In the genomic region with DNA sequence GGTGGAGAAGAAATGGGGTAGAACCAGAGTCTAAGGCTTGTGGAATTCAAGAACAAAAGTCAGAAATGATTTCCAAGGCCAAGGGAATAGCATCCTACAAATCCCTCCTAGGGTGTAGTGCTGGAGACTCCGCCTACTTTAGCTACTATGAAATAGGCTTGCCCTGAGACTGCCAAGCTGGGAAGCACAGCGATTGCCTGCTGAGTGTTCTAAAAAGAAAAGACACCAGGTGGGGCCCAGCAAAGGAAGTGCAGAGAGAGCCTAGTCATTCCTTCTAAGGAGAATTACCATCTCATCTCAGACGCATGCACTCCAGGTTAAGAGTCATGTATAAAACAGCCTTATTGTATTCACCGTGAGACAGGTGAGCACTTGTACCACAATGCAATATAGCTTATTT, we compare ENCODE assay signal across 24 mouse cellular contexts.
DNase-seq lines count a peak whose midpoint lies in the region; ATAC-seq lines count a peak whose summit lies in the region.
"Had no signal": no experiment of that assay in that cellular context is flagged by ENCODE, and none has a peak within 500 bp of the region (broad histone marks: within the 10 kb centered on the region; RNA-seq: fewer than 3 reads in every experiment).

No protein-coding gene starts in this region.

- H3K4me2 ChIP-seq in limb, embryonic 12.5 days = no peak overlapping the region
- H3K4me2 ChIP-seq: embryonic facial prominence, embryonic 15.5 days; heart, embryonic 13.5 days; hindbrain, embryonic 15.5 days; liver, embryonic 15.5 days; lung, embryonic 15.5 days; midbrain, embryonic 15.5 days had no signal

- no peak for DNase-seq in frontal cortex, postnatal 36 days (ENCODE audit: low spot score in 2 of 2)
- DNase-seq in limb, embryonic 10.5 days (ENCODE audit: low spot score) = no peak
- peak; percentile 78 for DNase-seq in brain, adult 2 months (ENCODE audit: low read depth, low spot score)
- peak; percentile 56 for DNase-seq in telencephalon, adult 2 months (ENCODE audit: low read depth, low spot score)
- DNase-seq in thymus, postnatal 0 days (ENCODE audit: low spot score) = no peak
- DNase-seq: adrenal gland, postnatal 25 days; B cell, adult 2 months; heart, postnatal 10 days; kidney, adult 8-10 months; kidney, postnatal 4 days; liver; thymus, adult 18-20 months; thymus, postnatal 36 days had no signal

- peak; percentile 72 for ATAC-seq in frontal cortex, adult (ENCODE audit: low TSS enrichment)
- ATAC-seq in limb, embryonic 12.5 days (ENCODE audit: insufficient number of reproducible peaks, insufficient read depth, low FRiP score, low TSS enrichment, low read depth) = no peak
- ATAC-seq: inflammation-experienced regulatory T-cells, adult 6 months; midbrain, embryonic 15.5 days had no signal

- peaks cover 8% of the 10 kb centered on the region for H3K27me3 ChIP-seq in limb, embryonic 12.5 days
- H3K27me3 ChIP-seq in limb, embryonic 10.5 days (ENCODE audit: low read depth, poor library complexity, severe bottlenecking) = no peaks in the 10 kb centered on the region
- H3K27me3 ChIP-seq: embryonic facial prominence, embryonic 15.5 days; hindbrain, embryonic 15.5 days; liver, embryonic 15.5 days; lung, embryonic 15.5 days; midbrain, embryonic 15.5 days had no signal

- no peak overlapping the region for H3K9ac ChIP-seq in limb, embryonic 12.5 days (replicated peaks)
- H3K9ac ChIP-seq: embryonic facial prominence, embryonic 15.5 days; heart, embryonic 13.5 days; hindbrain, embryonic 15.5 days; liver, embryonic 15.5 days; lung, embryonic 15.5 days; midbrain, embryonic 15.5 days had no signal

- peaks cover 38% of the 10 kb centered on the region for H3K4me1 ChIP-seq in limb, embryonic 12.5 days (replicated peaks)
- peaks cover 44% of the 10 kb centered on the region for H3K4me1 ChIP-seq in limb, embryonic 10.5 days
- H3K4me1 ChIP-seq: midbrain, embryonic 15.5 days had no signal

- H3K27ac ChIP-seq in limb, embryonic 12.5 days = peak overlapping the region; percentile 90; the same call in 1 of the 2 replicates
- no peak overlapping the region for H3K27ac ChIP-seq in limb, embryonic 10.5 days
- H3K27ac ChIP-seq: embryonic facial prominence, embryonic 15.5 days; heart, embryonic 13.5 days; hindbrain, embryonic 15.5 days; kidney, postnatal 0 days; liver, embryonic 15.5 days; lung, embryonic 15.5 days; midbrain, embryonic 15.5 days had no signal

- H3K36me3 ChIP-seq in limb, embryonic 12.5 days = peaks cover 44% of the 10 kb centered on the region
- peaks cover 72% of the 10 kb centered on the region for H3K36me3 ChIP-seq in limb, embryonic 10.5 days
- H3K36me3 ChIP-seq: liver, embryonic 15.5 days; lung, embryonic 15.5 days had no signal

- peaks cover 7% of the 10 kb centered on the region; the same call in 1 of the 2 replicates for H3K9me3 ChIP-seq in limb, embryonic 12.5 days
- no peaks in the 10 kb centered on the region for H3K9me3 ChIP-seq in limb, embryonic 10.5 days (replicated peaks)
- H3K9me3 ChIP-seq: embryonic facial prominence, embryonic 15.5 days; hindbrain, embryonic 15.5 days; liver, embryonic 15.5 days; lung, embryonic 15.5 days; midbrain, embryonic 15.5 days had no signal

- 68% methylated on average over 4 of the region's 4 CpGs for WGBS in limb, embryonic 12.5 days
- WGBS in limb, embryonic 10.5 days = 67% methylated on average over 4 of the region's 4 CpGs

- no peak overlapping the region for H3K4me3 ChIP-seq in limb, embryonic 12.5 days (replicated peaks)
- H3K4me3 ChIP-seq in limb, embryonic 10.5 days = no peak overlapping the region
- H3K4me3 ChIP-seq: embryonic facial prominence, embryonic 15.5 days; heart, embryonic 13.5 days; hindbrain, embryonic 15.5 days; liver, embryonic 15.5 days; lung, embryonic 15.5 days; midbrain, embryonic 10.5 days; midbrain, embryonic 15.5 days had no signal

Comparison
In these comparisons a context has a peak if more than half of its experiments do, and no peak if none do; other contexts are left out.
1. DNase-seq: peak in brain, adult 2 months (single experiment) and telencephalon, adult 2 months (single experiment); none in frontal cortex, postnatal 36 days (0 of 2), limb, embryonic 10.5 days (single experiment) and thymus, postnatal 0 days (single experiment).